Mouse (Mus musculus) G1E (cell line): ENCODE measurements at regions not wholly inside any gene's neighbourhood (a gene's known extent, or its start where the extent isn't known, plus 50 kb on each side); places are given as distances from the start of the nearest gene placed in this dataset.

Source experiments
- ATAC-seq: 2 replicates; pipeline ENCODE4 v1.8.0; 2016; ENCODE audit warnings: mild to moderate bottlenecking; ENCODE audit not compliant: insufficient number of reproducible peaks, poor library complexity, low FRiP score, severe bottlenecking; ENCODE audit errors: extremely low read depth
- DNase-seq: peaks from one replicate; pipeline ENCODE4 v3.0.0; 2012; ENCODE audit warnings: low spot score
- H3K27me3 ChIP-seq: 2 replicates; pipeline ENCODE4 v1.6.1; 2012; ENCODE audit warnings: mild to moderate bottlenecking, low read length, inconsistent platforms; ENCODE audit not compliant: insufficient read depth
- H3K36me3 ChIP-seq: replicated peaks from 2 replicates; pipeline ENCODE3; 2012; ENCODE audit warnings: mild to moderate bottlenecking, inconsistent platforms
- H3K4me1 ChIP-seq: 2 replicates; pipeline ENCODE4 v1.6.1; 2012; ENCODE audit warnings: low read depth, low read length, inconsistent platforms, mixed read lengths; ENCODE audit not compliant: insufficient read depth
- H3K4me3 ChIP-seq: 2 replicates; pipeline ENCODE4 v1.5.1; 2012; ENCODE audit warnings: low read depth, mild to moderate bottlenecking, inconsistent platforms, low read length, moderate library complexity, mixed read lengths
- H3K9me3 ChIP-seq: replicated peaks from 2 replicates; pipeline ENCODE4 v1.6.1; 2012; ENCODE audit warnings: inconsistent platforms
- CTCF ChIP-seq: IDR thresholded peaks from 2 replicates; pipeline ENCODE4 v1.5.1; 2012; ENCODE audit warnings: low read depth, low read length, inconsistent platforms, mixed read lengths
- GATA1 ChIP-seq: IDR thresholded peaks from 2 replicates; pipeline ENCODE4 v1.6.1; 2012; ENCODE audit warnings: borderline replicate concordance, low read length, inconsistent platforms, mixed read lengths
- GATA2 ChIP-seq: IDR thresholded peaks from 2 replicates; pipeline ENCODE4 v1.6.1; 2012; ENCODE audit warnings: low read depth, low read length, inconsistent platforms, borderline replicate concordance
- POLR2AphosphoS5 ChIP-seq: IDR thresholded peaks from 2 replicates; pipeline ENCODE4 v1.6.1; 2012; ENCODE audit warnings: low read depth, low read length, inconsistent platforms; ENCODE audit not compliant: insufficient replicate concordance
- TAL1 ChIP-seq: conservative IDR thresholded peaks from 2 replicates; pipeline ENCODE4 v1.6.1; 2012; ENCODE audit warnings: low read depth, low read length, inconsistent platforms, mixed read lengths

DNA sequence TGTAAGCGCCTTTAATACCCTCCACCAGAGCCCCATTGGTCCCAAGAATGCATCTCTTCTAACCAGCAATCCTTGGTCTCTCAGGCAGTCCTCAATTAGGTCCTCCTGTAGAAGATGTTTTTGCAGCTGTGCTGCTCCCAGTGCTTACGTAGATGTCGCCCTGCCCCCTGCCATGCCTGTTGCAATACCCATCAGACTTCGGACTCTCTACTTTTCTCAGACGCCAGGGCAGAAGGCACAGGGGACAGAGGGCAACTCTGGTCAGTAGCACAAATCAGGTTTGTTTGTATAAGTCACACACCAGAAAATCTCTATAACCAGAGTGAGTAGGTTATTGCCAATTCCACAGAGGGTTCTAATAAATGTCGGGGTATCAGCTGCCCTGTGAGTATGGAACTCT lies 123.0 kb upstream of the Mocs1 start:
- DNase-seq (no peak), ATAC-seq (no peak)
- H3K36me3 ChIP-seq = no peaks in the 10 kb centered on the region
- no peaks in the 10 kb centered on the region for H3K27me3 ChIP-seq
- TF ChIP-seq CTCF (no peak), POLR2AphosphoS5 (no peak), GATA1 (no peak), TAL1 (no peak)
- no peak overlapping the region for H3K4me3 ChIP-seq
- peaks cover 45% of the 10 kb centered on the region for H3K9me3 ChIP-seq
- H3K4me1 ChIP-seq = no peaks in the 10 kb centered on the region

DNA sequence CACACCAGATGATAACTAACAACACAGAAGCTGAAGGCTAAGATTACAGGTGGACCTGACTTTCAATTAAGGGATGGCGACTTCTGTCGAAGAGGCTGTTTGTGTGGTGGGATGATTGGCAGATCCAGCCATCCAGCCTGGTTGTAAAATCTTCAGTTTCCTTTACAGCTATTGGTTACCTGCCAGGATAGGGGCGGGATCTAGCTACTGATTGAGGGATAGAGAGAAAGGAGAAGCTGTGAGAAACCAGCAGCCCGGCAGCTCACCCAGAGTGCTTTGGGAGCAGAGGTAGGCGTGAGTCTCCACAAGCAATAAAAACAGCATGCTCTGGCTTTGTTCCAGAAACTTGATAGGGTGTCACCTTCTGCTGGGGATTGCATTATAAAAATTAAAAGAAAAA lies 119.1 kb upstream of the Mocs1 start:
- Histone ChIP-seq H3K36me3 (no peaks in the 10 kb centered on the region), H3K4me3 (no peak overlapping the region), H3K27me3 (no peaks in the 10 kb centered on the region), H3K4me1 (no peaks in the 10 kb centered on the region), H3K9me3 (peaks cover 48% of the 10 kb centered on the region)
- TF ChIP-seq CTCF (no peak), POLR2AphosphoS5 (no peak), GATA1 (no peak), GATA2 (no peak), TAL1 (no peak)
- ATAC-seq = no peak
- no peak for DNase-seq

DNA sequence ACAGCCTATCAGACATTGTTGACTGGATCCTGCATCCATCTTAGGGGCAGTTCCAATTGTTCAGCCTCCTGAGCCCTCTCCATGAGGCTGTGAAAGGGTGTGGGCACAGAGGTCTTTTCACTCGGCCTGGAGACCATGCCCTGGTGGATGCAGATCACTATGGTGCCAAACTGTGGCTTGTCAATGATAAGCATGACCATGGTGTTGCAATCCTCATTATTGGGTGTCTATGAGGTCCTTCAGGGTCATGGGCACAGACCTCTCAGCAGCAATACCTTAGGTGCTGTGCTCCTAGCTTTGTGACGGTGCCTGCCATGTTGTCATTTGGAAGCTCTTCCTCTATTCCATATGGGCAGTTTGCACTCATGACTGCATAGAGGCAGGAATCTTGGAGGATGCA lies 114.0 kb upstream of the Mocs1 start:
- H3K9me3 ChIP-seq = peaks cover 49% of the 10 kb centered on the region
- DNase-seq = no peak
- no peaks in the 10 kb centered on the region for H3K4me1 ChIP-seq
- TF ChIP-seq GATA2 (no peak), TAL1 (no peak), POLR2AphosphoS5 (no peak), CTCF (no peak), GATA1 (no peak)
- no peak overlapping the region for H3K4me3 ChIP-seq
- no peaks in the 10 kb centered on the region for H3K36me3 ChIP-seq
- ATAC-seq = no peak
- no peaks in the 10 kb centered on the region for H3K27me3 ChIP-seq

DNA sequence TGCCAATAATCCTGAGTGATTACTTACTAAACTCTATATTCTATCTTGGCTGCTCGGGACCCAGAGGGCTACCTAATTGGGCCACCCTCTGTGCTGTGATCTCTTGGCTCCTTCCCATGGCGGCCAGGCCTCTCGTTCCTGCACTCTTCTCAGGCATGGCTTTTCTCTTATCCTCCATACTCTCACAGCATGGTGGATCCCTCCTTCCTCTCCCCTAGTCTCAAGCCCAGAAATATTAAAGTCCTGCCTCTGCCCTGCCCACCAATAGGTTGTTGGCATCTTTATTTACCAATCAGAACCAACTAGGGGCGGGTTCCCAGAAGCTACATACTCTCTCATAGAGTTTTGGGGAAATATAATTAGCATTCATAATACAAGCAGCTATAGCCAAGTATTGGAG lies 100.6 kb upstream of the Mocs1 start:
- H3K4me1 ChIP-seq = no peaks in the 10 kb centered on the region
- H3K9me3 ChIP-seq = peaks cover 41% of the 10 kb centered on the region
- no peak overlapping the region for H3K4me3 ChIP-seq
- no peak for DNase-seq
- no peaks in the 10 kb centered on the region for H3K27me3 ChIP-seq
- no peak for TF ChIP-seq GATA1
- no peak for TF ChIP-seq CTCF
- no peak for TF ChIP-seq TAL1
- no peak for TF ChIP-seq POLR2AphosphoS5
- no peaks in the 10 kb centered on the region for H3K36me3 ChIP-seq
- ATAC-seq = no peak

DNA sequence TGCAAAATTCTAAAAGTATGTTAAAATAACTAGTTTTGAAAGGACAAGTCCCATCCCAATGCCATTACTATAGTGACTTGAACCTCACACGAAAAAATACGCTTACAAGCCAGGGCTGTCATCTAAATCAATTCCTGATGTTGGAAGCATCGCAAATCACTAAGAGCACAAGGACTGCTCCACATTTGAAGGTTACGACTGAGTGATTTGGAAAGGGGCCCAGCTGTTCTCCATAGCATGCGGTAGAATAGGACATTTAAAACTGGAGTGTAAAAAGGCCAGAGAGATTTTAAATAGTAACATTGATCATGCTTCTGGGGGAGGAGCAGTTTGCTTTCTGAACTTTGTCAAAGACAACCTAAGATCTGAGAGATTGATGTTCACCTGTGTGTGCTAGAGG lies 92.8 kb upstream of the Mocs1 start:
- no peak for TF ChIP-seq GATA2
- no peak for TF ChIP-seq CTCF
- TF ChIP-seq TAL1 = no peak
- TF ChIP-seq GATA1 = no peak
- TF ChIP-seq POLR2AphosphoS5 = no peak
- ATAC-seq (no peak), DNase-seq (no peak)
- Histone ChIP-seq H3K4me1 (no peaks in the 10 kb centered on the region), H3K27me3 (no peaks in the 10 kb centered on the region), H3K36me3 (no peaks in the 10 kb centered on the region), H3K4me3 (no peak overlapping the region), H3K9me3 (peaks cover 37% of the 10 kb centered on the region)

DNA sequence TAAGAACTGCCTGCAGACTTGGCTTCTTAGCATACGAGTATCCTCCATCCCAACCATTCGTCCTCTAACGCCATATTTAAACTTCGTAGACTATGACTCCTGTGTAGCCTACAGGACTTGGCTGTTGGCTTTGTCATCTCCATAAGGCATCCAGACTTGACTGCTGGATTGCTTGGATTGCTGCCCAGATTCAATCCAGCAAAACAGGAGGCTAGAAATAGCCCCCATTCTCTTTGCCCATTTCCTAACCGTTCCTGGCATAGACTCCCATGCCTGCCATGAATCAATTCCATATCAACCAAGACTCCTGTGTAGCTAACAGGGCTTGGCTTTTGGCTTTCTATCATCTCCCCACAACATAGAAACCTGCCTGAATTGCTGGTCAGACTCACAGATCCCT lies 90.3 kb upstream of the Mocs1 start:
- Histone ChIP-seq H3K9me3 (peaks cover 29% of the 10 kb centered on the region), H3K4me3 (no peak overlapping the region), H3K4me1 (no peaks in the 10 kb centered on the region), H3K36me3 (no peaks in the 10 kb centered on the region), H3K27me3 (no peaks in the 10 kb centered on the region)
- DNase-seq = no peak
- TF ChIP-seq GATA2 = no peak
- ATAC-seq = no peak

DNA sequence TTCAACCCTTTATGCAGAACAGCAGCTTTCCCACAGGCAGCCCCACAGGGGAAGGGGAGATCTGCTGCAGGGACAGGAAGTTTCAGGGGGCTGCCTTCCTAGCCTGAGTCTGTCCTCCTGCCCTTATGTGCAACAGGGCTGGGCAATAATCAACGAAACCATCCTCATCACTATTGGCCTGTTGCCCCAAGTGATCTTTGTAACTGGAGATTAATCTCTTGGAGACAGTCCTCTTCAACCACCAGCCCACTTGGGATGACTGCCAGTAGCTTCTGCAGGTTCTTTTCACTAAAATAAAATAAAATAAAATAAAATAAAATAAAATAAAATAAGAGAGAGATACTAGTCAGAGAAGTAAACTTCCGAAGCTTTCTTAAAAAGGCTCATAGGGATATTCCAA lies 85.5 kb upstream of the Mocs1 start:
- peaks cover 34% of the 10 kb centered on the region for H3K9me3 ChIP-seq
- ATAC-seq = no peak

More for the DNA sequence above, 85.5 kb upstream of the Mocs1 start:
- H3K27me3 ChIP-seq = no peaks in the 10 kb centered on the region
- TF ChIP-seq GATA2 = no peak
- TF ChIP-seq TAL1 = no peak
- TF ChIP-seq POLR2AphosphoS5 = no peak
- no peak for TF ChIP-seq GATA1
- no peak for TF ChIP-seq CTCF
- H3K36me3 ChIP-seq = no peaks in the 10 kb centered on the region
- DNase-seq = no peak
- no peaks in the 10 kb centered on the region for H3K4me1 ChIP-seq
- no peak overlapping the region for H3K4me3 ChIP-seq
